Mouse (Mus musculus): ENCODE data around the gene Gm49388. TPM values are rescaled to one million over a fixed set of nuclear protein-coding genes. Genes with fewer than 3 reads are reported as not detected.
A peak's percentile ranks its signal among the peaks of the same experiment; 100 is the strongest.

The Gm49388 gene
- polyA plus RNA-seq, 1 experiment from 2014 or later, result not detected

- no peak overlapping the region for H3K4me2 ChIP-seq (ENCODE audit: low read depth, low read length, severe bottlenecking)
- no peaks in the 10 kb centered on the region for H3K36me3 ChIP-seq (ENCODE audit: control insufficient read depth, insufficient read depth, low read length)
- ATAC-seq (replicated peaks; ENCODE audit: low FRiP score) (no peak), DNase-seq (ENCODE audit: low spot score) (no peak)
- H3K4me3 ChIP-seq (ENCODE audit: low read depth, low read length), result no peak overlapping the region
- H3K27ac ChIP-seq (ENCODE audit: low read depth, low read length), result no peak overlapping the region
- H3K27me3 ChIP-seq (ENCODE audit: control insufficient read depth, insufficient read depth, low read length), result no peaks in the 10 kb centered on the region
- WGBS, result 77% methylated on average over 15 of the region's 15 CpGs
- no peaks in the 10 kb centered on the region for H3K4me1 ChIP-seq (replicated peaks; ENCODE audit: control insufficient read depth, insufficient read depth, low read length)
- H3K9me3 ChIP-seq (ENCODE audit: control insufficient read depth, low read length), result no peaks in the 10 kb centered on the region
- no peak overlapping the region for H3K9ac ChIP-seq (ENCODE audit: low read length)
These were observed 30.8 kb downstream of the Gm49388 start for GRCm38 (mm10) chr7:127815954-127816821.

DNA sequence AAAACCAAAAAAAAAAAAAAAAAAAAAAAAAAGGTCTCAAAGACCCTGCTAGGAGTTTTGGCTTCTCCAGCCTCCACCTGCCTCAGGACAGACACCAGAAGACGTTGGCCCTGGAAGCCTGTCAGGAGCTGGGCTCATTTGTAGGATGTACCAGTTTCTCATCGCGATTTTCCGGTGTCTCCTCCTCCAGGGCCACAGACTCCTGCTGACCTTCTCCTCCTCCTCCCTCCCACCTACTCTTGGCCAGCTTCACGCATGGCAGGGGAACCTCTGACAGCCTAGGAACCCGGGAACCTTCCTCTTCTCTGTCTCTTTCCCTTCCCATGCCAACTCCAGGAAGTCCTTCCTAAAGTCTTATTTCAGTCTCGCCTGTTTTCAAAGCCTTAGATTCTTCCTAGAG lies 31.6 kb downstream of the Gm49388 start:
- H3K4me2 ChIP-seq (ENCODE audit: low read depth, low read length, severe bottlenecking), result no peak overlapping the region
- 79% methylated on average over 7 of the region's 7 CpGs for WGBS
- no peak overlapping the region for H3K4me3 ChIP-seq (ENCODE audit: low read depth, low read length)
- no peaks in the 10 kb centered on the region for H3K4me1 ChIP-seq (replicated peaks; ENCODE audit: control insufficient read depth, insufficient read depth, low read length)
- no peaks in the 10 kb centered on the region for H3K27me3 ChIP-seq (ENCODE audit: control insufficient read depth, insufficient read depth, low read length)
- H3K27ac ChIP-seq (ENCODE audit: low read depth, low read length), result no peak overlapping the region
- no peaks in the 10 kb centered on the region for H3K9me3 ChIP-seq (ENCODE audit: control insufficient read depth, low read length)
- DNase-seq (ENCODE audit: low spot score) (no peak), ATAC-seq (replicated peaks; ENCODE audit: low FRiP score) (no peak)
- no peaks in the 10 kb centered on the region for H3K36me3 ChIP-seq (ENCODE audit: control insufficient read depth, insufficient read depth, low read length)
- H3K9ac ChIP-seq (ENCODE audit: low read length), result no peak overlapping the region

GRCm38 (mm10) chr7:127817776-127818175 lies 32.4 kb downstream of the Gm49388 start:
- H3K4me1 ChIP-seq (replicated peaks; ENCODE audit: control insufficient read depth, insufficient read depth, low read length), result no peaks in the 10 kb centered on the region
- H3K27ac ChIP-seq (ENCODE audit: low read depth, low read length), result no peak overlapping the region
- DNase-seq (ENCODE audit: low spot score), result no peak
- H3K4me2 ChIP-seq (ENCODE audit: low read depth, low read length, severe bottlenecking), result no peak overlapping the region
- no peaks in the 10 kb centered on the region for H3K36me3 ChIP-seq (ENCODE audit: control insufficient read depth, insufficient read depth, low read length)
- no peak for ATAC-seq (replicated peaks; ENCODE audit: low FRiP score)
- H3K9ac ChIP-seq (ENCODE audit: low read length), result no peak overlapping the region
- H3K27me3 ChIP-seq (ENCODE audit: control insufficient read depth, insufficient read depth, low read length), result no peaks in the 10 kb centered on the region
- no peaks in the 10 kb centered on the region for H3K9me3 ChIP-seq (ENCODE audit: control insufficient read depth, low read length)
- H3K4me3 ChIP-seq (ENCODE audit: low read depth, low read length), result no peak overlapping the region
- 90% methylated on average over 5 of the region's 5 CpGs for WGBS

- no peak for ATAC-seq (replicated peaks; ENCODE audit: low FRiP score)
- Histone ChIP-seq H3K4me2 (ENCODE audit: low read depth, low read length, severe bottlenecking) (no peak overlapping the region), H3K4me3 (ENCODE audit: low read depth, low read length) (no peak overlapping the region), H3K9me3 (ENCODE audit: control insufficient read depth, low read length) (no peaks in the 10 kb centered on the region), H3K4me1 (replicated peaks; ENCODE audit: control insufficient read depth, insufficient read depth, low read length) (peaks cover 2% of the 10 kb centered on the region; the same call in 1 of the 2 replicates), H3K9ac (ENCODE audit: low read length) (no peak overlapping the region), H3K36me3 (ENCODE audit: control insufficient read depth, insufficient read depth, low read length) (no peaks in the 10 kb centered on the region), H3K27me3 (ENCODE audit: control insufficient read depth, insufficient read depth, low read length) (no peaks in the 10 kb centered on the region), H3K27ac (ENCODE audit: low read depth, low read length) (no peak overlapping the region)
- WGBS, result 79% methylated on average over 13 of the region's 13 CpGs
- no peak for DNase-seq (ENCODE audit: low spot score)
These were observed 35.6 kb downstream of the Gm49388 start for GRCm38 (mm10) chr7:127820836-127821509.

DNA sequence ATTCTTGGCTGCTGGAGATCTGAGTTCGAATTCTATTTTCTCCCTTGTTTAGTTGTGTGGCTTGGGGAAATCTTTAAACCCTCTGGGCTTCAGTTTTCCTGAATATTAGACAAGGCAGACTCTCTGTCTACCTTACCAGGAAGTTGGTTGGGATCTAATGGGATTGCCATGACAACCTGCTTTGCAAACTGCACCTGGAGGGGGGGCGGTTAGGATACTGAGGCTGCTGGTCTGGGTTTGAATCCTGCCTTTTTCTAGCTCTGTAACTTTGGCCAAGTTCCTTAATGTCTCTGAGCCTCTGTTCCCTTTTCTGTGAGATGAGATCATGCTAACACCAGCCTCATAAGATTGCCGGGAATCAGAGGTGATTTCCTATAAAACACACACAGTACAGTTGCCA lies 37.1 kb downstream of the Gm49388 start:
- H3K9ac ChIP-seq (ENCODE audit: low read length), result no peak overlapping the region
- no peaks in the 10 kb centered on the region for H3K9me3 ChIP-seq (ENCODE audit: control insufficient read depth, low read length)
- H3K36me3 ChIP-seq (ENCODE audit: control insufficient read depth, insufficient read depth, low read length), result no peaks in the 10 kb centered on the region
- H3K4me1 ChIP-seq (replicated peaks; ENCODE audit: control insufficient read depth, insufficient read depth, low read length), result peaks cover 2% of the 10 kb centered on the region; the same call in 1 of the 2 replicates
- WGBS, result 95% methylated on average over 3 of the region's 3 CpGs
- no peak overlapping the region for H3K4me3 ChIP-seq (ENCODE audit: low read depth, low read length)
- ATAC-seq (replicated peaks; ENCODE audit: low FRiP score) (no peak), DNase-seq (ENCODE audit: low spot score) (no peak)
- no peak overlapping the region for H3K27ac ChIP-seq (ENCODE audit: low read depth, low read length)
- H3K4me2 ChIP-seq (ENCODE audit: low read depth, low read length, severe bottlenecking), result no peak overlapping the region
- H3K27me3 ChIP-seq (ENCODE audit: control insufficient read depth, insufficient read depth, low read length), result no peaks in the 10 kb centered on the region

- Histone ChIP-seq H3K4me1 (replicated peaks; ENCODE audit: control insufficient read depth, insufficient read depth, low read length) (peaks cover 2% of the 10 kb centered on the region; the same call in 1 of the 2 replicates), H3K36me3 (ENCODE audit: control insufficient read depth, insufficient read depth, low read length) (no peaks in the 10 kb centered on the region), H3K4me2 (ENCODE audit: low read depth, low read length, severe bottlenecking) (peak overlapping the region; percentile 57), H3K27me3 (ENCODE audit: control insufficient read depth, insufficient read depth, low read length) (no peaks in the 10 kb centered on the region), H3K4me3 (ENCODE audit: low read depth, low read length) (peak overlapping the region; percentile 53), H3K9ac (ENCODE audit: low read length) (peak overlapping the region; percentile 75), H3K9me3 (ENCODE audit: control insufficient read depth, low read length) (no peaks in the 10 kb centered on the region), H3K27ac (ENCODE audit: low read depth, low read length) (no peak overlapping the region)
- ATAC-seq (replicated peaks; ENCODE audit: low FRiP score) (0 out of 2 replicates have a peak, but pooled peaks have one; percentile 8), DNase-seq (ENCODE audit: low spot score) (no peak)
- 65% methylated on average over 11 of the region's 11 CpGs for WGBS
These were observed 38.1 kb downstream of the Gm49388 start for GRCm38 (mm10) chr7:127823236-127824171.

GRCm38 (mm10) chr7:127824176-127824871 lies 38.9 kb downstream of the Gm49388 start, which contains the start of the genes Stx4a and Stx1b:
TSS of gene Stx4a (plus strand) at chr7:127824294.
TSS of gene Stx1b (minus strand) at chr7:127824549.
- 2% methylated on average over 35 of the region's 38 CpGs for WGBS
- Histone ChIP-seq H3K27me3 (ENCODE audit: control insufficient read depth, insufficient read depth, low read length) (no peaks in the 10 kb centered on the region), H3K9me3 (ENCODE audit: control insufficient read depth, low read length) (no peaks in the 10 kb centered on the region), H3K9ac (ENCODE audit: low read length) (peak within 1 kb of the TSS; percentile 75), H3K4me2 (ENCODE audit: low read depth, low read length, severe bottlenecking) (peak within 1 kb of the TSS; percentile 57), H3K36me3 (ENCODE audit: control insufficient read depth, insufficient read depth, low read length) (no peaks in the 10 kb centered on the region), H3K4me1 (replicated peaks; ENCODE audit: control insufficient read depth, insufficient read depth, low read length) (peaks cover 2% of the 10 kb centered on the region; the same call in 1 of the 2 replicates), H3K27ac (ENCODE audit: low read depth, low read length) (peak within 1 kb of the TSS; percentile 4; the same call in 1 of the 2 replicates), H3K4me3 (ENCODE audit: low read depth, low read length) (peak within 1 kb of the TSS; percentile 53)
- DNase-seq (ENCODE audit: low spot score) (peak; percentile 88), ATAC-seq (replicated peaks; ENCODE audit: low FRiP score) (peak; percentile 80)
